Mouse (Mus musculus): ENCODE data around the gene Ssb.
A peak's percentile ranks its signal among the peaks of the same experiment; 100 is the strongest.
"Not testable (repeated sequence)": the region's sequence is repeated elsewhere in the genome, so short reads cannot be mapped to it uniquely, and the experiment has no call there.

Gene Ssb

GRCm38 (mm10) chr2:69862117-69862657 lies 825 bp downstream of the Ssb start:
- no peak for DNase-seq (ENCODE audit: low spot score)

GRCm38 (mm10) chr2:69883990-69884391 lies 22.6 kb downstream of the Ssb start:
- DNase-seq (ENCODE audit: low spot score) = no peak

GRCm38 (mm10) chr2:69884581-69884980 lies 23.2 kb downstream of the Ssb start:
- DNase-seq (ENCODE audit: low spot score) = no peak

GRCm38 (mm10) chr2:69885050-69885449 lies 23.7 kb downstream of the Ssb start:
- DNase-seq (ENCODE audit: low spot score) = no peak

- peak; percentile 81 for DNase-seq (ENCODE audit: low spot score)
Observed at GRCm38 (mm10) chr2:69885451-69886305, 24.3 kb downstream of the Ssb start, which contains the start of gene Mettl5. TSS of gene Mettl5 (minus strand) at chr2:69885615.

GRCm38 (mm10) chr2:69888957-69889356 lies 27.6 kb downstream of the Ssb start:
- no peak for DNase-seq (ENCODE audit: low spot score)

- no peak for DNase-seq (ENCODE audit: low spot score)
Observed at GRCm38 (mm10) chr2:69890843-69891242, 29.5 kb downstream of the Ssb start.

- DNase-seq (ENCODE audit: low spot score) = no peak
Observed at GRCm38 (mm10) chr2:69893145-69893544, 31.8 kb downstream of the Ssb start.

- DNase-seq (ENCODE audit: low spot score) = no peak
Observed at GRCm38 (mm10) chr2:69893891-69894290, 32.5 kb downstream of the Ssb start.

GRCm38 (mm10) chr2:69895502-69896223 lies 34.3 kb downstream of the Ssb start:
- DNase-seq (ENCODE audit: low spot score) = no peak

- DNase-seq (ENCODE audit: low spot score) = no peak
Observed at GRCm38 (mm10) chr2:69896224-69896581, 34.8 kb downstream of the Ssb start.

GRCm38 (mm10) chr2:69897039-69897617 lies 35.8 kb downstream of the Ssb start, which contains the start of gene Ubr3:
TSS of gene Ubr3 (plus strand) at chr2:69897246.
- peak; percentile 91 for DNase-seq (ENCODE audit: low spot score)

GRCm38 (mm10) chr2:69897618-69898575 lies 36.5 kb downstream of the Ssb start:
- DNase-seq (ENCODE audit: low spot score) = peak; percentile 4

GRCm38 (mm10) chr2:69903541-69903940 lies 42.2 kb downstream of the Ssb start:
- no peak for DNase-seq (ENCODE audit: low spot score)

GRCm38 (mm10) chr2:69907394-69907793 lies 46.0 kb downstream of the Ssb start:
- not testable (repeated sequence) for DNase-seq (ENCODE audit: low spot score)

- no peak for DNase-seq (ENCODE audit: low spot score)
Observed at GRCm38 (mm10) chr2:69912801-69913200, 51.4 kb downstream of the Ssb start.

GRCm38 (mm10) chr2:69917301-69917700 lies 55.9 kb downstream of the Ssb start:
- no peak for DNase-seq (ENCODE audit: low spot score)

Data from ovary, postnatal 10 days (tissue).